Mouse (Mus musculus): ENCODE results near the gene Nemp1. TPM values are rescaled to one million over a fixed set of nuclear protein-coding genes. Genes with fewer than 3 reads are reported as not detected.

The Nemp1 gene
- total RNA-seq, 1 experiment: 23.6 TPM

DNA sequence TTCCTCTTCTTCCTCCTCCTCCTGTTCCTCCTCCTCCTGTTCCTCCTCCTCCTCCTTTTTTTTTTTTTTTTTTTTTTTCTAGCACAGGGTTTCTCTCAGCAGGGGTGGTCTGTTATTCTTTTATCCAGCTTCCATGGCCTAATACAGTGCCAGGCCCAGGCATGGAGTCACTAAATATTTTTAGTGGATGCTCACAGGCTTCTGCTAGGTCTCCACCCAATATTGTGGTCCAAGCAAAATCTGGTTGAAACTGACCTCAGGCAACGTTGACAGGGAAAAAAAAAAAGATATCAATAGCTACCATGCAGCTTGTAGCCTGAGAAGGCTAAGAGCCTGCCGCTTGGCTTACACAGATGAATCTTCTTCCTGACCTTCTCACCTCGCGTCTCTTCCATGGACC, 44.0 kb upstream of the Nemp1 start:
- Histone ChIP-seq H3K9me3 (ENCODE audit: control insufficient read depth, insufficient read depth, low read depth, low read length) (no peaks in the 10 kb centered on the region; the same call in 1 of the 2 replicates), H3K27ac (ENCODE audit: insufficient read depth, low read depth, low read length, poor library complexity, severe bottlenecking) (no peak overlapping the region), H3K9ac (ENCODE audit: insufficient read depth, low read depth, low read length, poor library complexity, severe bottlenecking) (no peak overlapping the region), H3K36me3 (ENCODE audit: control insufficient read depth, insufficient read depth, low read length, poor library complexity, severe bottlenecking) (no peaks in the 10 kb centered on the region), H3K4me1 (ENCODE audit: control insufficient read depth in 2 of 2, insufficient read depth in 2 of 2, low read length in 2 of 2, poor library complexity in 1 of 2) (peaks cover 1 to 14% of the 10 kb centered on the region in 2 experiments; a peak in 2 of 4 replicates), H3K4me3 (ENCODE audit: insufficient read depth in 1 of 2, low read depth in 1 of 2, low read length in 2 of 2, poor library complexity in 1 of 2, severe bottlenecking in 1 of 2) (no peak overlapping the region)
- DNase-seq (ENCODE audit: low read depth, low spot score): no peak
- no peak for TF ChIP-seq HCFC1 (IDR thresholded peaks at IDR 0.05; ENCODE audit: borderline replicate concordance, insufficient read depth, low read length)
- TF ChIP-seq MAFK (IDR thresholded peaks at IDR 0.05; ENCODE audit: insufficient read depth, low read depth, low read length): no peak
- TF ChIP-seq ZC3H11A (IDR thresholded peaks at IDR 0.05; ENCODE audit: borderline replicate concordance, low read depth, low read length): no peak
- no peak for TF ChIP-seq ZNF384 (IDR thresholded peaks at IDR 0.05; ENCODE audit: low read depth, low read length)
- no peak for TF ChIP-seq CHD2 (IDR thresholded peaks at IDR 0.05; ENCODE audit: low read depth, low read length)
- in situ Hi-C loops (cut with MboI; ENCODE audit: low sequenced_read_pairs in 2 of 2, unreplicated experiment in 2 of 2): no loop called here

GRCm38 (mm10) chr10:127623439-127624216, 43.1 kb upstream of the Nemp1 start:
- H3K36me3 ChIP-seq (ENCODE audit: control insufficient read depth, insufficient read depth, low read length, poor library complexity, severe bottlenecking): no peaks in the 10 kb centered on the region
- no peak for TF ChIP-seq ZC3H11A (IDR thresholded peaks at IDR 0.05; ENCODE audit: borderline replicate concordance, low read depth, low read length)
- no peak for TF ChIP-seq ZNF384 (IDR thresholded peaks at IDR 0.05; ENCODE audit: low read depth, low read length)
- TF ChIP-seq MAFK (IDR thresholded peaks at IDR 0.05; ENCODE audit: insufficient read depth, low read depth, low read length): no peak
- no peak for TF ChIP-seq HCFC1 (IDR thresholded peaks at IDR 0.05; ENCODE audit: borderline replicate concordance, insufficient read depth, low read length)
- no peak for TF ChIP-seq CHD2 (IDR thresholded peaks at IDR 0.05; ENCODE audit: low read depth, low read length)
- in situ Hi-C loops (cut with MboI; ENCODE audit: low sequenced_read_pairs in 2 of 2, unreplicated experiment in 2 of 2): no loop called here
- H3K27ac ChIP-seq (ENCODE audit: insufficient read depth, low read depth, low read length, poor library complexity, severe bottlenecking): peak overlapping the region; percentile 19; the same call in 1 of the 2 replicates
- H3K4me1 ChIP-seq (ENCODE audit: control insufficient read depth in 2 of 2, insufficient read depth in 2 of 2, low read length in 2 of 2, poor library complexity in 1 of 2): peaks cover 1 to 14% of the 10 kb centered on the region in 2 experiments; a peak in 2 of 4 replicates
- DNase-seq (ENCODE audit: low read depth, low spot score): no peak
- H3K9me3 ChIP-seq (ENCODE audit: control insufficient read depth, insufficient read depth, low read depth, low read length): no peaks in the 10 kb centered on the region; the same call in 1 of the 2 replicates
- H3K9ac ChIP-seq (ENCODE audit: insufficient read depth, low read depth, low read length, poor library complexity, severe bottlenecking): no peak overlapping the region
- H3K4me3 ChIP-seq (ENCODE audit: insufficient read depth in 1 of 2, low read depth in 1 of 2, low read length in 2 of 2, poor library complexity in 1 of 2, severe bottlenecking in 1 of 2): no peak overlapping the region

GRCm38 (mm10) chr10:127626433-127626832, 40.3 kb upstream of the Nemp1 start:
- H3K4me3 ChIP-seq (ENCODE audit: insufficient read depth in 1 of 2, low read depth in 1 of 2, low read length in 2 of 2, poor library complexity in 1 of 2, severe bottlenecking in 1 of 2): no peak overlapping the region
- no peak for DNase-seq (ENCODE audit: low read depth, low spot score)
- no peaks in the 10 kb centered on the region; the same call in 1 of the 2 replicates for H3K9me3 ChIP-seq (ENCODE audit: control insufficient read depth, insufficient read depth, low read depth, low read length)
- no peak overlapping the region for H3K9ac ChIP-seq (ENCODE audit: insufficient read depth, low read depth, low read length, poor library complexity, severe bottlenecking)
- 0 out of 4 replicates have a peak, but pooled peaks cover 0 to 1% of the 10 kb centered on the region in 2 experiments for H3K4me1 ChIP-seq (ENCODE audit: control insufficient read depth in 2 of 2, insufficient read depth in 2 of 2, low read length in 2 of 2, poor library complexity in 1 of 2)
- no peak overlapping the region for H3K27ac ChIP-seq (ENCODE audit: insufficient read depth, low read depth, low read length, poor library complexity, severe bottlenecking)
- in situ Hi-C loops (cut with MboI; ENCODE audit: low sequenced_read_pairs in 2 of 2, unreplicated experiment in 2 of 2): no loop called here
- no peak for TF ChIP-seq CHD2 (IDR thresholded peaks at IDR 0.05; ENCODE audit: low read depth, low read length)
- TF ChIP-seq HCFC1 (IDR thresholded peaks at IDR 0.05; ENCODE audit: borderline replicate concordance, insufficient read depth, low read length): no peak
- TF ChIP-seq MAFK (IDR thresholded peaks at IDR 0.05; ENCODE audit: insufficient read depth, low read depth, low read length): no peak
- TF ChIP-seq ZC3H11A (IDR thresholded peaks at IDR 0.05; ENCODE audit: borderline replicate concordance, low read depth, low read length): no peak
- no peak for TF ChIP-seq ZNF384 (IDR thresholded peaks at IDR 0.05; ENCODE audit: low read depth, low read length)
- H3K36me3 ChIP-seq (ENCODE audit: control insufficient read depth, insufficient read depth, low read length, poor library complexity, severe bottlenecking): no peaks in the 10 kb centered on the region

DNA sequence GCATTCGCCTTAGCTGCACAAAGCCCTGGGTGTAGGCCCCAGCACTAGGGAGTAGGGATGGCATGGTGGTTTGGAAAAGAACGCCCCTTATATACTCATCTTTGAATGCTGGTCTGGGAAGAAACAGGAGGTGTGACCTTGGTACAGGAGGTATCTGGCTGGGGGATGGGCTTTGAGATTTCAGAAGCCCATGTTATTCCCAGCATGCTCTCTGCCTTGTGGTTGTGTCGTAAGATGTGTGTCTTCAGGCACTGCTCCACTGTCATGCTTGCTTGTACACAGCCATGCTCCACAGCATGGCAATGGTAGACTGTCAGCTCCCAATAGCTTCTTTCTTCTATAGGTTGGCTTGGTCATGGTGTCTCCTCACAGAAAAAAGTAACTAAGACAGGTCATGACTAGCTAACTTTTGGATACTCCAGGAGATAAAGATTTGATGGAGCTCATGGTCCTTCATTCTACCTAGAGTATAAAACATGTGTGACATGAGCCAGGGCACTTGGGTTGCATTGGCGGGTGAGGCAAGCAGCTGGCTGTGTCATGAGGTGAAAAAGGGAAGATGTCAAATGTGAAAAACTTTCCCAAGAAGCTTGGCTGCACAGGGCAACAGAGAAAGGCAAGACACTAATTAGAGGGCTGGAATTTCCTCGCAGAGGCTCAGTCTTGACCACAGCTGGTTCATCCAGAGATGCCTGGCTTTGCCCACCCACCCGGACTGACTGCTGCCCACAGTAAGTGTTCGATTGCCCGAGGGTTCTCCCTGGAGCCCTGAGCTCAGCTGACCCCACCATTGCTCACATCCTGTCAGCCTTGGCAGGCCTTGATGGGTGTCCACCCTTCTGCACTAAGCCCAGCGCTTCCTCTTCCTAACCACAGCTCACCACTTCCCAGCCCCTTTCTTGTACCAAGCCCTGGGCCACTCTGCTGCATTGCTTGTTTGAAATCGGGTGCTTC, 35.2 kb upstream of the Nemp1 start:
- DNase-seq (ENCODE audit: low read depth, low spot score): no peak
- TF ChIP-seq MAFK (IDR thresholded peaks at IDR 0.05; ENCODE audit: insufficient read depth, low read depth, low read length) (no peak), ZNF384 (IDR thresholded peaks at IDR 0.05; ENCODE audit: low read depth, low read length) (no peak), CHD2 (IDR thresholded peaks at IDR 0.05; ENCODE audit: low read depth, low read length) (no peak), ZC3H11A (IDR thresholded peaks at IDR 0.05; ENCODE audit: borderline replicate concordance, low read depth, low read length) (no peak), HCFC1 (IDR thresholded peaks at IDR 0.05; ENCODE audit: borderline replicate concordance, insufficient read depth, low read length) (no peak)
- in situ Hi-C loops (cut with MboI; ENCODE audit: low sequenced_read_pairs in 2 of 2, unreplicated experiment in 2 of 2): loop anchor here in 1 of 2 experiments (5.0 kb wide), 1 partner anchor 64 kb away; no protein-coding TSS in a partner anchor

More for the DNA sequence above, 35.2 kb upstream of the Nemp1 start:
- Histone ChIP-seq H3K36me3 (ENCODE audit: control insufficient read depth, insufficient read depth, low read length, poor library complexity, severe bottlenecking) (no peaks in the 10 kb centered on the region), H3K27ac (ENCODE audit: insufficient read depth, low read depth, low read length, poor library complexity, severe bottlenecking) (no peak overlapping the region), H3K4me1 (ENCODE audit: control insufficient read depth in 2 of 2, insufficient read depth in 2 of 2, low read length in 2 of 2, poor library complexity in 1 of 2) (no peaks in the 10 kb centered on the region), H3K4me3 (ENCODE audit: insufficient read depth in 1 of 2, low read depth in 1 of 2, low read length in 2 of 2, poor library complexity in 1 of 2, severe bottlenecking in 1 of 2) (no peak overlapping the region), H3K9ac (ENCODE audit: insufficient read depth, low read depth, low read length, poor library complexity, severe bottlenecking) (no peak overlapping the region), H3K9me3 (ENCODE audit: control insufficient read depth, insufficient read depth, low read depth, low read length) (no peaks in the 10 kb centered on the region)
